Mouse (Mus musculus) lung, adult 2 months (tissue): ENCODE data around the gene Cchcr1. TPM values are rescaled to one million over a fixed set of nuclear protein-coding genes. Genes with fewer than 3 reads are reported as not detected.
"Not testable (repeated sequence)": the region's sequence is repeated elsewhere in the genome, so short reads cannot be mapped to it uniquely, and the experiment has no call there.

ENCODE experiments used
- DNase-seq: peaks from one replicate; pipeline ENCODE4 v3.0.0; 2022
- H3K4me1 ChIP-seq: fragments of 200-500 bp; 2 replicates; pipeline ENCODE4 v1.6.1; 2011; ENCODE audit warnings: low read length; ENCODE audit not compliant: control insufficient read depth, insufficient read depth
- H3K4me3 ChIP-seq: fragments of 200-500 bp; replicated peaks from 2 replicates; pipeline ENCODE3; 2011; ENCODE audit warnings: low read depth, mild to moderate bottlenecking, control low read depth, low read length; ENCODE audit errors: extremely low read depth
- CTCF ChIP-seq: fragments of 200-500 bp; IDR thresholded peaks from 2 replicates; pipeline ENCODE4 v1.5.1; 2011; ENCODE audit warnings: mild to moderate bottlenecking, low read length, control low read depth; ENCODE audit not compliant: insufficient read depth
- POLR2A ChIP-seq: fragments of 200-500 bp; IDR thresholded peaks from 2 replicates; pipeline ENCODE4 v1.6.1; 2011; ENCODE audit warnings: low read depth, mild to moderate bottlenecking, control low read depth, low read length, borderline replicate concordance; ENCODE audit errors: extremely low read depth
- WGBS: fragments of 180-500 bp; shearing (Covaris S2); methylation state at CpG from one replicate; pipeline ENCODE4 v1.1.7; 2018; 5-methylcytosine and 5-hydroxymethylcytosine counted together
- polyA plus RNA-seq: library from polyadenylated mRNA; depleted of rRNA; stranded (reverse); fragments of >200 nt; gene quantifications from 2 replicates; pipeline ENCODE4 v1.2.3, GENCODE M21; 2012; rRNA removed

Gene Cchcr1
- 6.5 and 8.4 TPM in 2 replicates for polyA plus RNA-seq

DNA sequence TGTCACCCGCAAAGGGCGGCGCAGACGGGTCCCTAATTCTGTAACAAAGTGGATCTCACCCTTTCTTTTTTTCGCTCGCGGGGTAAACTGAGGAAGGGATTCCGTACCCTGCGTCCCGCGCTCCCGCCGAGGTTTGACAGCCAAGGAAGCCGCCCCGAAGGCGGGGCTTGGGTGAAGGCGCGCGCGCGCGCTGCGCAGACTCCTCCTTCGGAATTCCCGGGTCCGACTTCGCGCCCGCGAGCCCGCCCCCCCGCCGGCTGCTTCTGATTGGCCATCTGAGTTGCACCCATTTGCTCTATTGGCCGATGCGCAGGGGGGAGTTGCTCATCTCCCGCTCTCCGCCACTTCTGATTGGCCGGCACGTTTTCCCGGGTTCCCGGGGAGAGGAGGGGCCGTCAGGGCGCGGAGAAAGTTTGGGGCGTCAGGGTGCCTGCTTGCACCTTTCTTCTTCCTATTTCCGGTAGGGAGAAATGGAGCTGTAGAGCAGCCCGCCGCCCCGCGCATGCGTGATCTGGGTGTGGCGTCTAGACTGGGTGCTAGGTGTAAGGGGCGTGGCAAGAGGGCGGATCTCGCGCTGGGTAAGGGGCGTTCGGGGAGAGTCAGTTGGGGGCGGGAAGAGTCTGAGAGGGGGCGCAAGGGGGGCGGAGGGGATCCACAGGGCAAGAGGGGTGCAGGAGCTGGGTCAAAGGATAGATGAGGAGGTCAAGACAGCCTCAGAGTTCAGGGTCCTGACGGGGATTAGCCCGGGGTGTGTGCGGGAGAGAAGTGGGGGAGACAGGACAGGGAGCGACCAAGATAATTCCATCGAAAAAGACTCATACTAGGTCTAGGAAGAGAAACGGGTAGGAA is at the start of gene Cchcr1, which contains the start of gene Tcf19:
Gene Cchcr1 (plus strand): TSS at position 449 of the 849 bp plus-strand sequence.
Gene Tcf19 (minus strand): TSS at position 173 of the 849 bp plus-strand sequence.
- peak; percentile 92 for DNase-seq
- Histone ChIP-seq H3K4me3 (peak within 1 kb of the TSS; percentile 80), H3K4me1 (no peaks in the 10 kb centered on the region)
- TF ChIP-seq CTCF (no peak), POLR2A (no peak)
- under 1% methylated on average over 67 of the region's 67 CpGs for WGBS

DNA sequence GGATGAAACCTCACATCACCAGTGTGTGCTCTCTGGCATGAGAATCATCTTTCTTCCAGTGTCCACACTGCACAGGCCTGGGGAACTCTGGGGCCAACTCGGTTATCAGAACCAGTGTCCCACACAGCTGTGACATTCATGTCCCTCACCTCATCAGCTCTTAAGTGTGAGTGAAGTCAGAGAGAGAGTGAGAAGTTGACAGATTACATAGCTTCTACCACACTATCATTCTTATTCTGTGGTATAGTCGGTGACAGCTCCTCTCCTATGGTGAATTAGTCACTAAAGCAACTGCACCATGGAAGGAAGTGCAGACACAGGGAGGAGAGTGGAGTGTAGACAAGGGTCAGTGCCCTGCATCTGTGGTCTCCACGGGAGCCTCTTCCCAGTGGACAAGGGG is 48.0 kb upstream of the Cchcr1 start:
- H3K4me3 ChIP-seq, DNase-seq, H3K4me1 ChIP-seq: not testable (repeated sequence)
- 45% methylated on average over 3 of the region's 3 CpGs for WGBS

DNA sequence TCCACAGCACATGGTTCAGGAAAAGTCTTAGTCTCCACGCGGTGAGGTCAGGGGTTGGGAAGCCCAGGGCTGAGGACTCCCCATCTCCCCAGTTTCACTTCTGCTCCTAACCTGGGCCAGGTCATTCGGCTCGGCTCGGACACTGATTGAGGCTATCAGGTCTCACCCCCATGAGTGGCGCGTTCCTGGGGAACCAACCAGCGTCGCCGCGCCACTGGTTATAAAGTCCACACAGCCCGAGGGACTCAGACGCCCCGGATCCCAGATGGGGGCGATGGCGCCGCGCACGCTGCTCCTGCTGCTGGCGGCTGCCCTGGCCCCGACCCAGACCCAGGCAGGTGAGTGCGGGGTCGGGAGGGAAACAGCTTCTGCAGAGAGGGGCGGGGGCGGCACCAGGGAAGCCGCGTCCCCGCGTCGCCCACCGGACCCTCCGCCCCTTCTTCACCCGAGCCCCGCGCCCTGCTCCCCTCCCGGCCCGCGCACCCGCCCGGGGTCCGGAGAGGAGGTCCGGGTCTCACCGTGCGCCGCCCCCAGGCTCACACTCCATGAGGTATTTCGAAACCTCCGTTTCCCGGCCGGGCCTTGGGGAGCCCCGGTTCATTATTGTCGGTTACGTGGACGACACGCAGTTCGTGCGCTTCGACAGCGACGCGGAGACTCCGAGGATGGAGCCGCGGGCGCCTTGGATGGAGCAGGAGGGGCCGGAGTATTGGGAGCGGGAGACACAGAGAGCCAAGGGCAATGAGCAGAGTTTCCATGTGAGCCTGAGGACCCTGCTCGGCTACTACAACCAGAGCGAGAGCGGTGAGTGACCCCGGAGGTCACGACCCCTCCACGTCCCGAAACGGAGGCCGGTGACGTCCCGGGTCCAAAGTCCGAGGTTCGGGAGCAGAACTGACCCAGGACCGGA is 46.8 kb upstream of the Cchcr1 start, which contains the start of gene H2-Q10:
Gene H2-Q10 (plus strand): TSS at position 248 of the 910 bp plus-strand sequence.
- Histone ChIP-seq H3K4me3 (no peak within 1 kb of the TSS), H3K4me1 (no peaks in the 10 kb centered on the region)
- TF ChIP-seq POLR2A (no peak), CTCF (no peak)
- WGBS = 3% methylated on average over 79 of the region's 80 CpGs
- DNase-seq = no peak

DNA sequence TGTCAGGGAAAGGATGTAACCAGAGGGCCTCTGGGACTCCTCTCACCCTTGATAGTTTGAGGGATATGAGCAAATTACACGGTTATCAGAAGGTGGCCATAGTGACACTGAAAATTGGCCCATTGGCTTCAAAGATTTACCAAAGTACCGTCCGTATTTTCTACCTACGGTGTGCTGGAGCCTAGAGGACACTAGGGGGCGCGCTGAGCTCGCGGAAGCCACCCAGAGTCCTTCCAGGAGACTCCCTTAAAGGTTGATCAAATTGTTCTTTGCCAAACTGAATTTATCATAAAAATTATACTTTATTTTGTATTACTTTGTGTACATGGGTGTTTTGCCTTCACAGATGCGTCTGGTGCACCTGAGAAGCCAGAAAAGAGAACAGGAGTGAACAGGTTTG is 32.8 kb upstream of the Cchcr1 start:
- TF ChIP-seq POLR2A = no peak
- TF ChIP-seq CTCF = peak; percentile 88
- WGBS = under 1% methylated on average over 9 of the region's 9 CpGs
- Histone ChIP-seq H3K4me3 (no peak overlapping the region), H3K4me1 (no peaks in the 10 kb centered on the region)
- DNase-seq = peak; percentile 45

DNA sequence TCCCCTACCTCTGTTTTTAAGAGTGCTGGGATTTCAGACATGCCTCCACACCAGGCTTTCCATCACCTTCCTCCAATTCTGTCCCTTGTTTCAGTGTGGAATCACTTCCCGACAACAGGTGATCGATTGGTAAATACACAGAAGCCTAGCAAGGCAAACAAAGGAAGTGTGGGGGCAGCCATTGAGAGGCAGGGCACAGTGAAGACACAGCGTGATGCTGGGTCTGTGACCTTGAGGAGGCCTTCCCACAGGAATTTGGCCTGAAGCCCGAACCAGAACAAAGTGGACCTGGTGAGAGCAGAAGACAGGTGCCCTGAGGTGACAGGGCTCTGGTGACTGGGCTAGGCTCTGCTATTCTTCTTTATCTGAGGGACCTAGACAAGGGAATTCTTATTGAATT is 31.2 kb upstream of the Cchcr1 start:
- Histone ChIP-seq H3K4me1 (no peaks in the 10 kb centered on the region), H3K4me3 (no peak overlapping the region)
- TF ChIP-seq POLR2A (no peak), CTCF (no peak)
- 24% methylated on average over 4 of the region's 4 CpGs for WGBS
- DNase-seq = no peak

DNA sequence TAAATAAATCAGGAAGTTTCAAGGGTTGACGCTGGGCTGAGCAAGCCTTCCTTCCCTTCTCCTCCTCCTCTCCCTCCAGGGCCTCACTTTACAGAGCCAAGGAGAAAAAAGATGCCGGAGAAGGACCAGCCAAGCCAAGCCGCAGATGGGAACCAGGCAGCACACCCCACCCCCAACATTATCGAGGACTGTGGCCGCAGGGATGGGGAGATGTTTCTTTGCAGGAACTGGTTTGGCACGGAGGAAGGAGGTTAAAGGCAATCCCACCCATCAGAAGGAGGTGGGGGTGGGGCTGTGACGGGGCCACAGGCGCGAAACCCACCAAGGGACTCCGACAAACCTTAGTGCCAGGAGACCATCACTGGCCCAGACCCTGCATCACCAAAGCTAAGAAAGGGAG is 30.2 kb upstream of the Cchcr1 start:
- no peaks in the 10 kb centered on the region for H3K4me1 ChIP-seq
- DNase-seq = no peak
- TF ChIP-seq CTCF (no peak), POLR2A (no peak)
- H3K4me3 ChIP-seq = no peak overlapping the region
- 45% methylated on average over 10 of the region's 10 CpGs for WGBS

DNA sequence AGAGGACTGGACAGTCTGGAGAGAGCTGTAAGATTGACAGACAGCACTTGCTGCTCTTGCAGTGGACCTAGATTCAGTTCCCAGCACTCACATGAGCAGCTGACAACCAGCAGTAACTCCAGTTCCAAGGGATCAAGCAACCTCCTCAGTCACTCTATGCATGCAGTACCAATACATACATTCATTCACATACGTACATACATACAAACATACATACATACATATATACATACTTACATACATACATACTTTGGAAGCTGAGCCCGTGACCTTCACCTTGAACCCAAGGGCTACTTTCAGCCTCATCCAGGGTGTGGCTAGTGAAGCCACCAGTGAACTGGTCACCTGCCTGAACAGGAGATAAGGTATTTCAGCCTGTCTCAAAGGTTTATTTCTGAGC is 28.9 kb upstream of the Cchcr1 start:
- Histone ChIP-seq H3K4me1 (no peaks in the 10 kb centered on the region), H3K4me3 (no peak overlapping the region)
- TF ChIP-seq POLR2A (no peak), CTCF (no peak)
- 93% methylated on average over 2 of the region's 2 CpGs for WGBS
- DNase-seq = no peak

DNA sequence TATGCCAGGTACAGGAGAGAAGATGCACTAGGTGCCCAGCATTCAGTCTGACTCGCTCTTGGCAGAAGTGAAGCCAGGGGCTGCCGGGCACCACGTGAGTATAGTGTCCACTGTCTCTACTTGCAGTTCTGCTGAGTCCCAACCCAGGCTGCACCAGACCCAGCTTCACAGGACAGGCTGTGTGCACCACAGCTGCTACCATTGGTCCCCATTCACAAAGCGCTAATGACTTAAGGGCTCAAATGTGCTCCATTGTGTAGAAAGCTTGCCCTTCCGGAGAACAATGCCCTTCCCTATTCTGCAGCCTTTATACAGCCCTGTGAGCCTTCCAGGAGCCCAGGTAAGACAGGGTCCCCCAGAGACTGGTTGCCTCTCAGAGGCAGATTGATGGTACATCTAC is 26.6 kb upstream of the Cchcr1 start:
- DNase-seq = no peak
- 66% methylated on average over 5 of the region's 5 CpGs for WGBS

DNA sequence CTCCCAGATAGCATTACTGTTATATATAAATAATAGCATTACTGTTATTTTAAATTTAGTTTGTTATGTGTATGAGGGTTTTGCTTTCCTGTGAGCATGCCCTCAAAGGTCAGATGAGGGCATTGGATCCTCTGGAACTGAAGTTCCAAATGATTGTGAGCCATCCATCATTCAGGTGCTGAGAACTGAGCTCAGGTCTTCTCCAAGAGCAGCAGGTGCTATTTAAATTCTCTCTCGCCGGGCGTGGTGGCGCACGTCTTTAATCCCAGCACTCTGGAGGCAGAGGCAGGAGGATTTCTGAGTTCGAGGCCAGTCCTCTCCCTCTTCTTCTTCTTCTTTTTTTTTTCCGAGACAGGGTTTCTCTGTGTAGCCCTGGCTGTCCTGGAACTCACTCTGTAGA is 19.8 kb upstream of the Cchcr1 start:
- WGBS = 87% methylated on average over 7 of the region's 7 CpGs
- H3K4me3 ChIP-seq = no peak overlapping the region
- TF ChIP-seq CTCF = no peak
- TF ChIP-seq POLR2A = no peak
- H3K4me1 ChIP-seq = no peaks in the 10 kb centered on the region
- DNase-seq = no peak

More for the DNA sequence above, 26.6 kb upstream of the Cchcr1 start:
- Histone ChIP-seq H3K4me1 (no peaks in the 10 kb centered on the region), H3K4me3 (no peak overlapping the region)
- TF ChIP-seq CTCF = no peak
- no peak for TF ChIP-seq POLR2A

DNA sequence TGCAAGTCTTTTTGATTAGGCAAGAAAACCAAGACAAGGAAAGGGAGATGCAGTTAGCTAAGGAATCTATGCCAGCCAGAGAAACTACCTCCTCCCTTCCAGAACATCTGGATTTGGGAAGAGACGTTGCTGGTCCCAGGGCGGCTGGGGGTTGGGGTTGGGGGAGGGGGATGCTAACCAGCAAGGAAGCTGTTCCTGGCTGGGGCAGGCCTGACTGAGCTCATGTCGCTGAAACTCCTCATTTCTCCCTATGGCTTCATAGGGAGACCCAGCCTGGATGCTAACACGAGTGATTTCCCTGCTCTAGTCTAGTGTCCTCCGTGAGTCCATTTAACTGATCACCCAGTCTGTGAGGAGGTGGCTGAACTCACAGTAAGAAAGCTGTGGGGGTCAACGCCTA is 14.7 kb upstream of the Cchcr1 start:
- no peaks in the 10 kb centered on the region for H3K4me1 ChIP-seq
- no peak for DNase-seq
- 18% methylated on average over 6 of the region's 6 CpGs for WGBS
- TF ChIP-seq CTCF (no peak), POLR2A (no peak)
- no peak overlapping the region for H3K4me3 ChIP-seq
